Mouse (Mus musculus) CH12.LX (cell line): ENCODE measurements at regions not wholly inside any gene's neighbourhood (a gene's known extent, or its start where the extent isn't known, plus 50 kb on each side); places are given as distances from the start of the nearest gene placed in this dataset.

Source experiments
- DNase-seq: peaks from one replicate; pipeline ENCODE4 v3.0.0-alpha.2; 2013; ENCODE audit errors: extremely low read depth
- H3K27ac ChIP-seq: 2 replicates; pipeline ENCODE4 v1.5.1; 2012; ENCODE audit warnings: low read depth, mild to moderate bottlenecking, control low read depth, moderate library complexity; ENCODE audit not compliant: insufficient read depth
- H3K27me3 ChIP-seq: replicated peaks from 2 replicates; pipeline ENCODE3; 2012; ENCODE audit warnings: inconsistent platforms
- H3K36me3 ChIP-seq, 2 experiments: replicated peaks in 1 of 2; 2 replicates each; pipeline versions ENCODE3 to v1.6.1; 2012; ENCODE audit warnings: inconsistent platforms in 1 of 2, low read length in 1 of 2, mild to moderate bottlenecking in 1 of 2, mixed read lengths in 1 of 2, moderate library complexity in 1 of 2; ENCODE audit not compliant: control insufficient read depth in 1 of 2, insufficient read depth in 1 of 2
- H3K4me1 ChIP-seq, 2 experiments: 2 replicates each; pipeline ENCODE4 v1.6.1; 2012; ENCODE audit warnings: inconsistent platforms in 1 of 2, moderate library complexity in 1 of 2; ENCODE audit not compliant: insufficient read depth in 2 of 2, control insufficient read depth in 1 of 2
- H3K4me2 ChIP-seq: 2 replicates; pipeline ENCODE4 v1.6.1; 2012; ENCODE audit warnings: low read depth, mild to moderate bottlenecking, control low read depth; ENCODE audit not compliant: poor library complexity, insufficient read depth, severe bottlenecking
- H3K4me3 ChIP-seq, 3 experiments: fragments of 150-350 bp in 1 of 3; sonication (generic) in 1 of 3; replicated peaks in 1 of 3; 2 replicates each; pipeline versions ENCODE3 to v1.5.1; 2011 to 2012; ENCODE audit warnings: low read depth in 2 of 3, low read length in 2 of 3, mild to moderate bottlenecking in 2 of 3, moderate library complexity in 2 of 3, control low read depth in 1 of 3, improper control_type of control experiment in 1 of 3, inconsistent platforms in 1 of 3, mixed read lengths in 1 of 3; ENCODE audit not compliant: poor library complexity in 1 of 3
- H3K79me2 ChIP-seq: replicated peaks from 2 replicates; pipeline ENCODE4 v1.6.1; 2012; ENCODE audit warnings: mild to moderate bottlenecking, moderate library complexity; ENCODE audit not compliant: control insufficient read depth, poor library complexity, insufficient read depth, severe bottlenecking; ENCODE audit errors: extremely low read depth
- H3K9ac ChIP-seq: 2 replicates; pipeline ENCODE4 v1.6.1; 2012; ENCODE audit warnings: low read depth, mild to moderate bottlenecking, control low read depth, moderate library complexity; ENCODE audit not compliant: insufficient read depth
- H3K9me3 ChIP-seq: replicated peaks from 2 replicates; pipeline ENCODE3; 2012; ENCODE audit warnings: low read length, inconsistent platforms, mixed read lengths
- BHLHE40 ChIP-seq: IDR thresholded peaks from 2 replicates; pipeline ENCODE4 v1.6.1; 2011; ENCODE audit warnings: mild to moderate bottlenecking, low read depth, low read length, improper control_type of control experiment
- CHD1 ChIP-seq: IDR thresholded peaks from 2 replicates; pipeline ENCODE4 v1.6.1; 2012; ENCODE audit warnings: low read depth, low read length, improper control_type of control experiment, inconsistent platforms
- CHD2 ChIP-seq: IDR thresholded peaks from 2 replicates; pipeline ENCODE4 v1.6.1; 2011; ENCODE audit warnings: low read length, improper control_type of control experiment
- CTCF ChIP-seq, 2 experiments: IDR thresholded peaks in 1 of 2; conservative IDR thresholded peaks in 1 of 2; 2 replicates each; pipeline ENCODE4 v1.5.1; 2011 to 2012; ENCODE audit warnings: low read depth in 2 of 2, low read length in 2 of 2, improper control_type of control experiment in 1 of 2, inconsistent platforms in 1 of 2, mild to moderate bottlenecking in 1 of 2, moderate library complexity in 1 of 2
- ELF1 ChIP-seq: IDR thresholded peaks from 2 replicates; pipeline ENCODE4 v1.6.1; 2014; ENCODE audit warnings: low read depth, mild to moderate bottlenecking, inconsistent platforms, low read length, improper control_type of control experiment
- EP300 ChIP-seq: IDR thresholded peaks from 2 replicates; pipeline ENCODE4 v1.6.1; 2011; ENCODE audit warnings: low read length, improper control_type of control experiment
- ETS1 ChIP-seq: conservative IDR thresholded peaks from 2 replicates; pipeline ENCODE4 v1.6.1; 2012; ENCODE audit warnings: low read depth, mild to moderate bottlenecking, inconsistent platforms, low read length, improper control_type of control experiment, moderate library complexity
- HCFC1 ChIP-seq: IDR thresholded peaks from 2 replicates; pipeline ENCODE4 v1.6.1; 2012; ENCODE audit warnings: low read depth, mild to moderate bottlenecking, inconsistent platforms, low read length, improper control_type of control experiment
- IRF4 ChIP-seq: IDR thresholded peaks from 2 replicates; pipeline ENCODE4 v1.6.1; 2014; ENCODE audit warnings: low read depth, mild to moderate bottlenecking, inconsistent platforms, low read length, improper control_type of control experiment
- JUN ChIP-seq: IDR thresholded peaks from 2 replicates; pipeline ENCODE4 v1.6.1; 2011; ENCODE audit warnings: low read depth, mild to moderate bottlenecking, low read length, improper control_type of control experiment, moderate library complexity; ENCODE audit not compliant: insufficient read depth
- JUND ChIP-seq: conservative IDR thresholded peaks from 2 replicates; pipeline ENCODE4 v1.6.1; 2011; ENCODE audit warnings: low read depth, low read length, improper control_type of control experiment
- KAT2A ChIP-seq: IDR thresholded peaks from 2 replicates; pipeline ENCODE4 v1.6.1; 2012; ENCODE audit warnings: low read length, improper control_type of control experiment, inconsistent platforms; ENCODE audit not compliant: insufficient replicate concordance
- MXI1 ChIP-seq: IDR thresholded peaks from 2 replicates; pipeline ENCODE4 v1.6.1; 2011; ENCODE audit warnings: mild to moderate bottlenecking, low read depth, low read length, improper control_type of control experiment
- NELFE ChIP-seq: IDR thresholded peaks from 2 replicates; pipeline ENCODE4 v1.6.1; 2011; ENCODE audit warnings: low read depth, low read length, improper control_type of control experiment
- PAX5 ChIP-seq: IDR thresholded peaks from 2 replicates; pipeline ENCODE4 v1.6.1; 2012; ENCODE audit warnings: low read length, inconsistent platforms, mixed read lengths
- POLR2AphosphoS2 ChIP-seq: IDR thresholded peaks from 2 replicates; pipeline ENCODE4 v1.6.1; 2011; ENCODE audit warnings: low read depth, low read length, improper control_type of control experiment
- RCOR1 ChIP-seq: conservative IDR thresholded peaks from 2 replicates; pipeline ENCODE4 v1.6.1; 2012; ENCODE audit warnings: low read depth, mild to moderate bottlenecking, inconsistent platforms, low read length, improper control_type of control experiment
- USF2 ChIP-seq: conservative IDR thresholded peaks from 2 replicates; pipeline ENCODE4 v1.6.1; 2011; ENCODE audit warnings: low read depth, low read length, improper control_type of control experiment
- ZKSCAN1 ChIP-seq: IDR thresholded peaks from 2 replicates; pipeline ENCODE4 v1.6.1; 2012; ENCODE audit warnings: low read depth, inconsistent platforms, low read length, improper control_type of control experiment, borderline replicate concordance
- ZMIZ1 ChIP-seq: IDR thresholded peaks from 2 replicates; pipeline ENCODE4 v1.6.1; 2012; ENCODE audit warnings: low read depth, mild to moderate bottlenecking, inconsistent platforms, low read length, improper control_type of control experiment
- ZNF384 ChIP-seq: IDR thresholded peaks from 2 replicates; pipeline ENCODE4 v1.6.1; 2012; ENCODE audit warnings: low read depth, low read length, improper control_type of control experiment, inconsistent platforms
- dilution Hi-C: fragments of 300-500 bp; cut with MboI; formaldehyde crosslinking; loops from 2 replicates; pipeline ENCODE4 v1.14.3; 2020; ENCODE audit warnings: low sequenced_read_pairs; ENCODE audit not compliant: extremely low pct_unique_long_range_greater_than_20kb, extremely low pct_ligation_motif_present
- in situ Hi-C: fragments of 300-500 bp; cut with MboI; formaldehyde crosslinking; loops from 3 replicates; pipeline ENCODE4 v1.14.3; 2019; ENCODE audit warnings: low sequenced_read_pairs, low pct_ligation_motif_present, low pct_unique_long_range_greater_than_20kb, mixed read lengths

- no peaks in the 10 kb centered on the region for H3K36me3 ChIP-seq
- H3K27ac ChIP-seq: no peak overlapping the region
- H3K9ac ChIP-seq: no peak overlapping the region
- H3K4me3 ChIP-seq: no peak overlapping the region
- H3K4me2 ChIP-seq: no peak overlapping the region
- dilution Hi-C loops: no loop called here
- peaks cover 0 to 13% of the 10 kb centered on the region in 2 experiments; a peak in 2 of 4 replicates for H3K4me1 ChIP-seq
- H3K9me3 ChIP-seq: no peaks in the 10 kb centered on the region
- in situ Hi-C loops: no loop called here
- DNase-seq: no peak
- TF ChIP-seq CHD2 (no peak), HCFC1 (no peak), ETS1 (no peak), NELFE (no peak), ZNF384 (no peak), PAX5 (no peak), POLR2AphosphoS2 (no peak), IRF4 (no peak), KAT2A (no peak), ZMIZ1 (no peak), CHD1 (no peak), JUND (no peak), JUN (no peak), ZKSCAN1 (no peak), RCOR1 (no peak), BHLHE40 (no peak), MXI1 (no peak), ELF1 (no peak), CTCF (conservative IDR thresholded peaks at IDR 0.05 in 1 of 2, IDR thresholded peaks at IDR 0.05 in 1 of 2; ENCODE audit: low read depth in 2 of 2, low read length in 2 of 2) (no peak), USF2 (no peak)
- no peaks in the 10 kb centered on the region for H3K27me3 ChIP-seq
- H3K79me2 ChIP-seq: no peaks in the 10 kb centered on the region
Measured at GRCm38 (mm10) chr12:8854401-8854800, 67.1 kb upstream of the Laptm4a start.

GRCm38 (mm10) chr12:8855119-8855518 is 66.3 kb upstream of the Laptm4a start:
- H3K9ac ChIP-seq: no peak overlapping the region
- peaks cover 0 to 15% of the 10 kb centered on the region in 2 experiments; a peak in 2 of 4 replicates for H3K4me1 ChIP-seq
- no peak overlapping the region for H3K27ac ChIP-seq
- no peak overlapping the region for H3K4me3 ChIP-seq
- in situ Hi-C loops: no loop called here
- no peak overlapping the region for H3K4me2 ChIP-seq
- DNase-seq: no peak
- no peaks in the 10 kb centered on the region for H3K9me3 ChIP-seq
- dilution Hi-C loops: no loop called here
- TF ChIP-seq JUN (no peak), POLR2AphosphoS2 (no peak), EP300 (no peak), ETS1 (no peak)
- no peaks in the 10 kb centered on the region for H3K79me2 ChIP-seq
- no peaks in the 10 kb centered on the region for H3K27me3 ChIP-seq
- no peaks in the 10 kb centered on the region for H3K36me3 ChIP-seq
